Mouse (Mus musculus) limb, embryonic 15.5 days (tissue): ENCODE results near the gene Acadsb. TPM values are rescaled to one million over a fixed set of nuclear protein-coding genes. Genes with fewer than 3 reads are reported as not detected.
"Not testable (repeated sequence)": the region's sequence is repeated elsewhere in the genome, so short reads cannot be mapped to it uniquely, and the experiment has no call there.

Experiments
- ATAC-seq: fragments of 200-750 bp; cut with Nextera tagmentation; 2 replicates; pipeline ENCODE4 v1.8.0; 2017; ENCODE audit warnings: low read depth, moderate TSS enrichment; ENCODE audit not compliant: insufficient number of reproducible peaks, low FRiP score, low TSS enrichment
- H3K27ac ChIP-seq: fragments of 300-500 bp; sonication (generic); 2 replicates; pipeline ENCODE4 v1.5.1; 2015; ENCODE audit warnings: moderate library complexity, mild to moderate bottlenecking, inconsistent platforms
- H3K27me3 ChIP-seq: fragments of 300-500 bp; sonication (generic); 2 replicates; pipeline ENCODE4 v1.6.1; 2015; ENCODE audit warnings: inconsistent platforms
- H3K36me3 ChIP-seq: fragments of 300-500 bp; sonication (generic); 2 replicates; pipeline ENCODE4 v1.6.1; 2015; ENCODE audit warnings: inconsistent platforms
- H3K4me1 ChIP-seq: fragments of 300-500 bp; sonication (generic); 2 replicates; pipeline ENCODE4 v1.6.1; 2015; ENCODE audit warnings: inconsistent platforms
- H3K4me2 ChIP-seq: fragments of 300-500 bp; sonication (generic); 2 replicates; pipeline ENCODE4 v1.6.1; 2015; ENCODE audit warnings: mild to moderate bottlenecking, inconsistent platforms
- H3K4me3 ChIP-seq: fragments of 300-500 bp; sonication (generic); 2 replicates; pipeline ENCODE4 v1.5.1; 2015; ENCODE audit warnings: mild to moderate bottlenecking, inconsistent platforms
- H3K9ac ChIP-seq: fragments of 300-500 bp; sonication (generic); 2 replicates; pipeline ENCODE4 v1.6.1; 2015; ENCODE audit warnings: inconsistent platforms
- H3K9me3 ChIP-seq: fragments of 300-500 bp; sonication (generic); 2 replicates; pipeline ENCODE4 v1.6.1; 2016; ENCODE audit warnings: inconsistent platforms
- WGBS: fragments of 180-500 bp; shearing (Covaris S2); methylation state at CpG from one replicate; pipeline ENCODE4 v1.1.7; 2015; 5-methylcytosine and 5-hydroxymethylcytosine counted together
- polyA plus RNA-seq: library from polyadenylated mRNA; unstranded; fragments of >200 nt; fragmentation: Nextera tagmentation; extraction: Ambion mirVana; gene quantifications from 2 replicates; pipeline ENCODE4 v1.2.1, GENCODE M21; 2015

Acadsb gene
- polyA plus RNA-seq, 1 experiment from 2014 or later = 113 TPM

GRCm38 (mm10) chr7:131411221-131411940, 980 bp downstream of the Acadsb start:
- WGBS = 14% methylated on average over 10 of the region's 10 CpGs
- no peak for ATAC-seq

GRCm38 (mm10) chr7:131411941-131412270, 1.5 kb downstream of the Acadsb start:
- 29% methylated on average over 2 of the region's 2 CpGs for WGBS
- no peak overlapping the region for H3K27ac ChIP-seq
- H3K4me3 ChIP-seq = peak overlapping the region; percentile 73; the same call in 1 of the 2 replicates
- H3K4me1 ChIP-seq = peaks cover 17% of the 10 kb centered on the region
- H3K9ac ChIP-seq = no peak overlapping the region
- H3K27me3 ChIP-seq = no peaks in the 10 kb centered on the region
- no peak for ATAC-seq
- H3K4me2 ChIP-seq = peak overlapping the region; percentile 72; the same call in 1 of the 2 replicates
- no peaks in the 10 kb centered on the region for H3K9me3 ChIP-seq
- no peaks in the 10 kb centered on the region for H3K36me3 ChIP-seq

More at GRCm38 (mm10) chr7:131411221-131411940, 980 bp downstream of the Acadsb start:
- Histone ChIP-seq H3K36me3 (no peaks in the 10 kb centered on the region), H3K4me3 (peak overlapping the region; percentile 73), H3K4me2 (peak overlapping the region; percentile 72), H3K9me3 (no peaks in the 10 kb centered on the region), H3K27me3 (no peaks in the 10 kb centered on the region), H3K27ac (no peak overlapping the region), H3K9ac (no peak overlapping the region), H3K4me1 (peaks cover 17% of the 10 kb centered on the region)

- H3K27ac ChIP-seq, ATAC-seq, H3K4me3 ChIP-seq, H3K36me3 ChIP-seq, H3K27me3 ChIP-seq, H3K9me3 ChIP-seq, H3K4me1 ChIP-seq, H3K4me2 ChIP-seq, H3K9ac ChIP-seq: not testable (repeated sequence)
Measured at GRCm38 (mm10) chr7:131416742-131417141, 6.3 kb downstream of the Acadsb start.

- no peak overlapping the region for H3K4me3 ChIP-seq
- H3K4me2 ChIP-seq = no peak overlapping the region
- no peaks in the 10 kb centered on the region; the same call in 1 of the 2 replicates for H3K4me1 ChIP-seq
- no peaks in the 10 kb centered on the region for H3K36me3 ChIP-seq
- no peaks in the 10 kb centered on the region for H3K9me3 ChIP-seq
- H3K27me3 ChIP-seq = no peaks in the 10 kb centered on the region
- H3K9ac ChIP-seq = no peak overlapping the region
- ATAC-seq = no peak
- no peak overlapping the region for H3K27ac ChIP-seq
Measured at GRCm38 (mm10) chr7:131417605-131418004, 7.2 kb downstream of the Acadsb start.

- 76% methylated on average over 2 of the region's 2 CpGs for WGBS
- Histone ChIP-seq H3K4me3 (no peak overlapping the region), H3K27ac (no peak overlapping the region), H3K4me1 (no peaks in the 10 kb centered on the region), H3K9ac (no peak overlapping the region), H3K27me3 (no peaks in the 10 kb centered on the region), H3K4me2 (no peak overlapping the region), H3K36me3 (peaks cover 24% of the 10 kb centered on the region), H3K9me3 (no peaks in the 10 kb centered on the region)
- ATAC-seq = no peak
Measured at GRCm38 (mm10) chr7:131424912-131425311, 14.5 kb downstream of the Acadsb start.

GRCm38 (mm10) chr7:131427331-131427730, 16.9 kb downstream of the Acadsb start:
- no peak overlapping the region for H3K27ac ChIP-seq
- H3K4me3 ChIP-seq = no peak overlapping the region
- no peaks in the 10 kb centered on the region for H3K27me3 ChIP-seq
- 89% methylated on average over 5 of the region's 5 CpGs for WGBS
- H3K4me1 ChIP-seq = no peaks in the 10 kb centered on the region
- H3K4me2 ChIP-seq = no peak overlapping the region
- no peak overlapping the region for H3K9ac ChIP-seq
- peaks cover 35% of the 10 kb centered on the region for H3K36me3 ChIP-seq
- ATAC-seq = no peak
- no peaks in the 10 kb centered on the region for H3K9me3 ChIP-seq

GRCm38 (mm10) chr7:131432244-131432643, 21.8 kb downstream of the Acadsb start:
- ATAC-seq = no peak
- no peak overlapping the region for H3K4me3 ChIP-seq
- WGBS = 11% methylated on average over 1 of the region's 1 CpGs
- no peak overlapping the region for H3K27ac ChIP-seq
- H3K4me2 ChIP-seq = no peak overlapping the region
- no peaks in the 10 kb centered on the region for H3K27me3 ChIP-seq
- H3K36me3 ChIP-seq = peaks cover 32% of the 10 kb centered on the region
- H3K4me1 ChIP-seq = no peaks in the 10 kb centered on the region
- H3K9ac ChIP-seq = no peak overlapping the region
- H3K9me3 ChIP-seq = no peaks in the 10 kb centered on the region

- WGBS = 76% methylated on average over 1 of the region's 1 CpGs
- Histone ChIP-seq H3K27me3 (no peaks in the 10 kb centered on the region), H3K9ac (no peak overlapping the region), H3K4me1 (no peaks in the 10 kb centered on the region), H3K4me3 (no peak overlapping the region), H3K9me3 (no peaks in the 10 kb centered on the region), H3K36me3 (peaks cover 16% of the 10 kb centered on the region), H3K4me2 (no peak overlapping the region), H3K27ac (no peak overlapping the region)
- ATAC-seq = no peak
Measured at GRCm38 (mm10) chr7:131434276-131434675, 23.9 kb downstream of the Acadsb start.

- ATAC-seq = no peak
- Histone ChIP-seq H3K4me3 (no peak overlapping the region), H3K36me3 (peaks cover 13% of the 10 kb centered on the region), H3K4me1 (no peaks in the 10 kb centered on the region), H3K9ac (no peak overlapping the region), H3K9me3 (no peaks in the 10 kb centered on the region), H3K27me3 (no peaks in the 10 kb centered on the region), H3K27ac (no peak overlapping the region), H3K4me2 (no peak overlapping the region)
- WGBS = 56% methylated on average over 3 of the region's 3 CpGs
Measured at GRCm38 (mm10) chr7:131437051-131437450, 26.6 kb downstream of the Acadsb start.

GRCm38 (mm10) chr7:131456714-131457113, 46.3 kb downstream of the Acadsb start:
- Histone ChIP-seq H3K27ac (no peak overlapping the region), H3K9me3 (no peaks in the 10 kb centered on the region), H3K9ac (no peak overlapping the region), H3K4me1 (no peaks in the 10 kb centered on the region), H3K4me2 (no peak overlapping the region), H3K36me3 (no peaks in the 10 kb centered on the region), H3K4me3 (no peak overlapping the region), H3K27me3 (no peaks in the 10 kb centered on the region)
- 82% methylated on average over 5 of the region's 5 CpGs for WGBS
- ATAC-seq = no peak

- no peak overlapping the region for H3K27ac ChIP-seq
- no peaks in the 10 kb centered on the region for H3K36me3 ChIP-seq
- no peaks in the 10 kb centered on the region for H3K4me1 ChIP-seq
- no peaks in the 10 kb centered on the region for H3K27me3 ChIP-seq
- no peak overlapping the region for H3K4me2 ChIP-seq
- no peak for ATAC-seq
- no peaks in the 10 kb centered on the region for H3K9me3 ChIP-seq
- WGBS = 71% methylated on average over 3 of the region's 3 CpGs
- no peak overlapping the region for H3K9ac ChIP-seq
- no peak overlapping the region for H3K4me3 ChIP-seq
Measured at GRCm38 (mm10) chr7:131465117-131465601, 54.8 kb downstream of the Acadsb start.

- no peak overlapping the region for H3K27ac ChIP-seq
- H3K9ac ChIP-seq = no peak overlapping the region
- no peak for ATAC-seq
- H3K27me3 ChIP-seq = no peaks in the 10 kb centered on the region
- 77% methylated on average over 3 of the region's 3 CpGs for WGBS
- H3K4me1 ChIP-seq = no peaks in the 10 kb centered on the region
- H3K4me2 ChIP-seq = no peak overlapping the region
- no peak overlapping the region for H3K4me3 ChIP-seq
- H3K9me3 ChIP-seq = no peaks in the 10 kb centered on the region
- no peaks in the 10 kb centered on the region for H3K36me3 ChIP-seq
Measured at GRCm38 (mm10) chr7:131465735-131466134, 55.3 kb downstream of the Acadsb start.

- Histone ChIP-seq H3K36me3 (no peaks in the 10 kb centered on the region), H3K4me3 (no peak overlapping the region), H3K9ac (no peak overlapping the region), H3K27me3 (no peaks in the 10 kb centered on the region), H3K9me3 (no peaks in the 10 kb centered on the region), H3K4me1 (no peaks in the 10 kb centered on the region), H3K27ac (no peak overlapping the region), H3K4me2 (no peak overlapping the region)
- 85% methylated on average over 3 of the region's 3 CpGs for WGBS
- ATAC-seq = no peak
Measured at GRCm38 (mm10) chr7:131467312-131467711, 56.9 kb downstream of the Acadsb start.
